In genomic region chr7:113774906-113775305, GRCm38 (mm10) we compare ENCODE assay signal across 11 mouse cellular contexts. TPM values are rescaled to one million over a fixed set of nuclear protein-coding genes. Genes with fewer than 3 reads are reported as not detected.
DNase-seq lines count a peak whose midpoint lies in the region; ATAC-seq and TF ChIP-seq lines count a peak whose summit lies in the region.
"Had no signal": no experiment of that assay in that cellular context is flagged by ENCODE, and none has a peak within 500 bp of the region (broad histone marks: within the 10 kb centered on the region; RNA-seq: fewer than 3 reads in every experiment).

No protein-coding gene starts in this region.

- no peaks in the 10 kb centered on the region for H3K36me3 ChIP-seq in limb, embryonic 14.5 days (ENCODE audit: control insufficient read depth, insufficient read depth, low read length)
- no peaks in the 10 kb centered on the region for H3K36me3 ChIP-seq in limb, embryonic 10.5 days
- H3K36me3 ChIP-seq: midbrain, embryonic 12.5 days had no signal

- no peak overlapping the region for H3K4me2 ChIP-seq in limb, embryonic 14.5 days (replicated peaks; ENCODE audit: low read depth, low read length, severe bottlenecking)
- H3K4me2 ChIP-seq: midbrain, embryonic 12.5 days had no signal

- no peaks in the 10 kb centered on the region for H3K27me3 ChIP-seq in limb, embryonic 14.5 days (ENCODE audit: control insufficient read depth, insufficient read depth, low read length)
- peaks cover 3% of the 10 kb centered on the region for H3K27me3 ChIP-seq in limb, embryonic 10.5 days (ENCODE audit: low read depth, poor library complexity, severe bottlenecking)

- no peak overlapping the region for H3K9ac ChIP-seq in limb, embryonic 14.5 days (ENCODE audit: low read depth, low read length, severe bottlenecking)
- H3K9ac ChIP-seq: midbrain, embryonic 12.5 days had no signal

- no peak for TF ChIP-seq POLR2A in limb, embryonic 14.5 days (IDR thresholded peaks at IDR 0.05; ENCODE audit: borderline replicate concordance, extremely low read depth, insufficient read depth, insufficient read length)

- peak; percentile 12 for DNase-seq in adrenal gland, postnatal 10 days
- DNase-seq in adrenal gland, adult 18-20 months (ENCODE audit: low spot score in 2 of 2), result no peak
- peak; percentile 38 to 40 for DNase-seq in heart, adult 18-20 months
- DNase-seq in heart, adult 11 months, result no peak
- DNase-seq in limb, embryonic 14.5 days (ENCODE audit: low spot score), result peak; percentile 50
- DNase-seq in limb, embryonic 10.5 days (ENCODE audit: low spot score), result no peak
- DNase-seq in lung, postnatal 36 days, result peak; percentile 68
- DNase-seq in layer of hippocampus, postnatal 14 days (ENCODE audit: low spot score in 2 of 2), result no peak
- DNase-seq: thymus, adult 18-20 months had no signal

- H3K27ac ChIP-seq in limb, embryonic 14.5 days (replicated peaks; ENCODE audit: low read depth, low read length), result no peak overlapping the region
- H3K27ac ChIP-seq in limb, embryonic 10.5 days, result no peak overlapping the region
- H3K27ac ChIP-seq: midbrain, embryonic 12.5 days had no signal

- whole genome bisulfite sequencing in limb, embryonic 14.5 days, result 72% methylated on average over 3 of the region's 3 CpGs
- 82% methylated on average over 3 of the region's 3 CpGs for WGBS in limb, embryonic 10.5 days

- H3K4me3 ChIP-seq in limb, embryonic 14.5 days (replicated peaks; ENCODE audit: low read length), result no peak overlapping the region
- no peak overlapping the region for H3K4me3 ChIP-seq in limb, embryonic 10.5 days
- H3K4me3 ChIP-seq: midbrain, embryonic 12.5 days had no signal

- peaks cover 3% of the 10 kb centered on the region; the same call in 1 of the 2 replicates for H3K9me3 ChIP-seq in limb, embryonic 14.5 days (ENCODE audit: control insufficient read depth, low read length)
- H3K9me3 ChIP-seq in limb, embryonic 10.5 days (replicated peaks), result no peaks in the 10 kb centered on the region

- H3K4me1 ChIP-seq in limb, embryonic 14.5 days (ENCODE audit: control insufficient read depth, insufficient read depth, low read length), result no peaks in the 10 kb centered on the region
- peaks cover 12% of the 10 kb centered on the region for H3K4me1 ChIP-seq in limb, embryonic 10.5 days

- ATAC-seq in limb, embryonic 14.5 days (ENCODE audit: low FRiP score, low read depth), result no peak
- ATAC-seq: inflammation-experienced regulatory T-cells, adult 6 months had no signal

RNA-seq across cellular contexts. Expression of gene Spon1, which starts 9.1 kb away (rescaled TPM):
- total RNA-seq in adrenal gland, postnatal 10 days (2021), result 10 to 100 TPM; 12.9 to 14.2 TPM
- 10 to 100 TPM in 1 of 2 experiments, 1 to 10 TPM in 1; 9.6 to 12.6 TPM for total RNA-seq in adrenal gland, adult 18-20 months (2021)
- total RNA-seq in heart, adult 18-20 months (2021), result 10 to 100 TPM; 10.1 to 10.2 TPM
- polyA plus RNA-seq in limb, embryonic 14.5 days (2012; rRNA removed), result 8.8 and 9.0 TPM in 2 replicates
- polyA plus RNA-seq in limb, embryonic 14.5 days (2014; fragmentation: Nextera tagmentation; extraction: Ambion mirVana), result 13.2 and 13.8 TPM in 2 replicates
- polyA plus RNA-seq in limb, embryonic 10.5 days (2016; fragmentation: Nextera tagmentation; extraction: Ambion mirVana), result 3.0 and 3.2 TPM in 2 replicates
- total RNA-seq in layer of hippocampus, postnatal 14 days (2021), result 10 to 100 TPM; 56.1 to 65.2 TPM

Comparison
In these comparisons a context has a peak if more than half of its experiments do, and no peak if none do; other contexts are left out.
1. DNase-seq: peak in adrenal gland, postnatal 10 days (single experiment), heart, adult 18-20 months (2 of 2), limb, embryonic 14.5 days (single experiment) and lung, postnatal 36 days (single experiment); none in adrenal gland, adult 18-20 months (0 of 2), heart, adult 11 months (single experiment), limb, embryonic 10.5 days (single experiment) and layer of hippocampus, postnatal 14 days (0 of 2).